Mouse (Mus musculus) right cerebral cortex, adult 18-20 months (tissue): ENCODE data around the gene Cdhr3.
"Not testable (repeated sequence)": the region's sequence is repeated elsewhere in the genome, so short reads cannot be mapped to it uniquely, and the experiment has no call there.

Source experiments
- DNase-seq: peaks from one replicate; pipeline ENCODE4 v3.0.0; 2022; ENCODE audit warnings: mixed read lengths

The Cdhr3 gene

GRCm38 (mm10) chr12:33071901-33072672 is 20.6 kb downstream of the Cdhr3 start:
- peak; percentile 38 for DNase-seq

GRCm38 (mm10) chr12:33068977-33069376 is 23.7 kb downstream of the Cdhr3 start:
- no peak for DNase-seq

- DNase-seq: no peak
Measured at GRCm38 (mm10) chr12:33066355-33066754, 26.3 kb downstream of the Cdhr3 start.

GRCm38 (mm10) chr12:33065162-33065561 is 27.5 kb downstream of the Cdhr3 start:
- DNase-seq: peak; percentile 57

GRCm38 (mm10) chr12:33064266-33064665 is 28.4 kb downstream of the Cdhr3 start:
- DNase-seq: no peak

GRCm38 (mm10) chr12:33063250-33063649 is 29.4 kb downstream of the Cdhr3 start:
- no peak for DNase-seq

GRCm38 (mm10) chr12:33062379-33062778 is 30.3 kb downstream of the Cdhr3 start:
- not testable (repeated sequence) for DNase-seq

GRCm38 (mm10) chr12:33061651-33062050 is 31.0 kb downstream of the Cdhr3 start:
- DNase-seq: peak; percentile 80

GRCm38 (mm10) chr12:33057231-33058048 is 35.2 kb downstream of the Cdhr3 start:
- DNase-seq: no peak

- DNase-seq: no peak
Measured at GRCm38 (mm10) chr12:33056574-33056973, 36.1 kb downstream of the Cdhr3 start.

- no peak for DNase-seq
Measured at GRCm38 (mm10) chr12:33056074-33056473, 36.6 kb downstream of the Cdhr3 start.

GRCm38 (mm10) chr12:33053746-33054145 is 38.9 kb downstream of the Cdhr3 start:
- DNase-seq: no peak

- no peak for DNase-seq
Measured at GRCm38 (mm10) chr12:33053311-33053710, 39.4 kb downstream of the Cdhr3 start.

GRCm38 (mm10) chr12:33048391-33048790 is 44.3 kb downstream of the Cdhr3 start:
- DNase-seq: no peak

GRCm38 (mm10) chr12:33046434-33046833 is 46.2 kb downstream of the Cdhr3 start:
- DNase-seq: no peak

GRCm38 (mm10) chr12:33045533-33046361 is 46.9 kb downstream of the Cdhr3 start:
- no peak for DNase-seq

GRCm38 (mm10) chr12:33041476-33041875 is 51.2 kb downstream of the Cdhr3 start:
- DNase-seq: no peak

- DNase-seq: no peak
Measured at GRCm38 (mm10) chr12:33040811-33041210, 51.9 kb downstream of the Cdhr3 start.

- DNase-seq: no peak
Measured at GRCm38 (mm10) chr12:33038676-33039075, 54.0 kb downstream of the Cdhr3 start.

- DNase-seq: peak; percentile 89
Measured at GRCm38 (mm10) chr12:33035719-33036521, 56.8 kb downstream of the Cdhr3 start.

- no peak for DNase-seq
Measured at GRCm38 (mm10) chr12:33035089-33035718, 57.5 kb downstream of the Cdhr3 start.
